Mouse (Mus musculus) myocyte (in vitro differentiated cells): ENCODE data around the gene Prkca. TPM values are rescaled to one million over a fixed set of nuclear protein-coding genes. Genes with fewer than 3 reads are reported as not detected.

ENCODE experiments used
- H3K27me3 ChIP-seq: one replicate; pipeline ENCODE4 v1.6.1; 2011; ENCODE audit not compliant: control insufficient read depth, insufficient read depth, insufficient read length
- H3K36me3 ChIP-seq: one replicate; pipeline ENCODE4 v1.6.1; 2011; ENCODE audit not compliant: control insufficient read depth, insufficient read depth
- H3K4me2 ChIP-seq: one replicate; pipeline ENCODE4 v1.6.1; 2011; ENCODE audit warnings: low read depth, control low read depth
- H3K4me3 ChIP-seq: one replicate; pipeline ENCODE4 v1.5.1; 2011; ENCODE audit warnings: mild to moderate bottlenecking, control low read depth, moderate library complexity
- H3K79me2 ChIP-seq: one replicate; pipeline ENCODE4 v1.6.1; 2011; ENCODE audit not compliant: control insufficient read depth, insufficient read depth
- H3ac ChIP-seq: one replicate; pipeline ENCODE4 v1.6.1; 2011; ENCODE audit not compliant: control insufficient read depth, insufficient read length
- CEBPB ChIP-seq: IDR thresholded peaks from 2 replicates; pipeline ENCODE4 v1.6.1; 2011; ENCODE audit warnings: mild to moderate bottlenecking, moderate library complexity; ENCODE audit not compliant: poor library complexity, insufficient read depth, severe bottlenecking
- E2F4 ChIP-seq: IDR thresholded peaks from one replicate; pipeline ENCODE4 v1.6.1; 2011; ENCODE audit warnings: mild to moderate bottlenecking, control low read depth, moderate library complexity; ENCODE audit not compliant: insufficient read depth
- MAX ChIP-seq: IDR thresholded peaks from one replicate; pipeline ENCODE4 v1.6.1; 2011; ENCODE audit warnings: low read depth, mild to moderate bottlenecking, control low read depth
- MYOD1 ChIP-seq, 3 experiments: IDR thresholded peaks; one replicate each; pipeline ENCODE4 v1.6.1; 2011; ENCODE audit warnings: control low read depth in 2 of 3, low read depth in 2 of 3, mild to moderate bottlenecking in 2 of 3, moderate library complexity in 1 of 3; ENCODE audit not compliant: insufficient read length in 2 of 3, control insufficient read depth in 1 of 3
- MYOG ChIP-seq, 3 experiments: IDR thresholded peaks; one replicate each; pipeline ENCODE4 v1.6.1; 2011; ENCODE audit warnings: control low read depth in 2 of 3, low read depth in 2 of 3, mild to moderate bottlenecking in 2 of 3; ENCODE audit not compliant: insufficient read length in 2 of 3, control insufficient read depth in 1 of 3, insufficient read depth in 1 of 3
- POLR2A ChIP-seq: IDR thresholded peaks from one replicate; pipeline ENCODE4 v1.6.1; 2011; ENCODE audit warnings: low read depth, mild to moderate bottlenecking, control low read depth, moderate library complexity; ENCODE audit not compliant: insufficient read length
- POLR2AphosphoS2 ChIP-seq: IDR thresholded peaks from one replicate; pipeline ENCODE4 v1.6.1; 2011; ENCODE audit warnings: low read depth, control low read depth; ENCODE audit not compliant: insufficient read length
- REST ChIP-seq: IDR thresholded peaks from one replicate; pipeline ENCODE4 v1.6.1; 2011; ENCODE audit warnings: mild to moderate bottlenecking, control low read depth, moderate library complexity; ENCODE audit not compliant: insufficient read depth, insufficient read length
- SRF ChIP-seq: IDR thresholded peaks from one replicate; pipeline ENCODE4 v1.6.1; 2011; ENCODE audit warnings: low read depth; ENCODE audit not compliant: control insufficient read depth, insufficient read length
- TCF12 ChIP-seq: IDR thresholded peaks from one replicate; pipeline ENCODE4 v1.6.1; 2011; ENCODE audit warnings: mild to moderate bottlenecking, control low read depth; ENCODE audit not compliant: poor library complexity, insufficient read depth, severe bottlenecking
- TCF3 ChIP-seq: IDR thresholded peaks from one replicate; pipeline ENCODE4 v1.6.1; 2011; ENCODE audit warnings: low read depth, control low read depth; ENCODE audit not compliant: insufficient read length
- USF1 ChIP-seq: IDR thresholded peaks from one replicate; pipeline ENCODE4 v1.6.1; 2011; ENCODE audit warnings: low read depth, mild to moderate bottlenecking, control low read depth, moderate library complexity
- polyA plus RNA-seq: library from polyadenylated mRNA; unstranded; fragments of >200 nt; fragmentation: generic; extraction: Trizol; gene quantifications from one replicate; pipeline ENCODE4 v1.2.1, GENCODE M21; 2012; ENCODE audit warnings: missing spikeins

Gene Prkca
- polyA plus RNA-seq, 1 experiment = 15.3 TPM

DNA sequence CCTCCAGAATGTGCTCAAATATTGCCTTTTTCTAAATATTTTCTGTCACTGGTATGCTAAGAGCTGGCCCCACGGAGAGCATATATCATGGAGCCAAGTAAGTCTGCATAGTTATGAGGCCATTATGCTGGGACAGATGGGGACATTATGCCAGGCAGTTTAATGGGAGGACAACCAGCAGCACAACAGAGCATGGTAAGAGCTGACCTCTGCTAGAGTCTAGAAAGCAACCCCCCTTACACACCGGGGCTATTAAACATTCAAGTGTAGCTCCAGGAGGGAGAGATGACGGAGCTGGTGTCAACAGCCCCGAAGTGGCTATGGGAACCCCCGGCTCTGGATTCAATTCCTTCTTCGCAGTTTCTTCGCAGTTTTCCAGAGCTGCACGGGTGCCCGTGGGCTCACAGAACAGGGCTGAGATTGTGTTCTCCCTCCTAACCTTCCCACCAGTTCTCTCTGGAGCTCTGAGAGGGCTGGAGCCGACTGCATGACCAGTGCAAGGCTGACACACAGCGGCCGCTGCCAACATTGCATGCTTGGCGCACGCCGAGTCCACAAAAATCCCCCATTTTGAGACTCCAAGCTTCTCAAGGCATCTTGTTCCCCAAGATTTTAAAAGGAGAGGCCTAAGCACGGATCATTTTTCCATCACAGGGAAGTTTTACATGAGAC lies 361.4 kb downstream of the Prkca start:
- Histone ChIP-seq H3ac (no peak overlapping the region), H3K79me2 (no peaks in the 10 kb centered on the region), H3K36me3 (peaks cover 11% of the 10 kb centered on the region), H3K27me3 (no peaks in the 10 kb centered on the region), H3K4me2 (no peak overlapping the region), H3K4me3 (no peak overlapping the region)
- no peak for TF ChIP-seq CEBPB

DNA sequence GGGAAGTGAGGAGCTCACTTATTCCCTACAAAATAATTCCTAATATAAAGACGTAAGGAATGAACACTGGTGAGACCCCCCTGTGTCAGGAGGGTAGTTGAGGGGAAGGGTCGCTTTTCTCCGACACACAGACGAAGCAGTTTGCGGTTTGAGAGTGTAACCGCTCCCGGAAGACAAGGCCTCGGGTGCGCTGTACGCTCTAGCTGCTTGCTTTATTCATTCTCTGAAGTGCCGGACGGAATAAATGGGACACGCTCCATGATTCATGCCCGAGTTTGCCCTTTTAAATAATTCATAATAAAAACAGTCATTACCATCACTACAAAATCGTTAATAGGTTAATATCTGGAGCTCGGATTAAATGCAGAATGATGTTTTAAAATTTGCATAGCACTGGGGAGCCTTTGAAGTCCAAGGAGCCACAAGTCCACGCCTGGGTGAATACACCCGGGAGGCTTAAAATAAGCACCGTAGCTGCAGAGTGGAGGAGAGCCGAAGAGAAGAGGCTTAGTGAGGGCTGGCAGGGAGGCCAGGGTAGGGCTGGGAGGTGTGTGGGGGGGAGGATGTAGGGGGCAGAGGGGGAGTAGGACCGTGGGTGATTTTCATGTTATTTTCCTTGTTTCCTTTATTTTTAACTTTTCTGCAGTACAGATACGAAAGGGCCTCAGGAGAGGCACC lies 364.1 kb downstream of the Prkca start:
- peaks cover 8% of the 10 kb centered on the region for H3K36me3 ChIP-seq
- no peaks in the 10 kb centered on the region for H3K79me2 ChIP-seq
- H3K4me3 ChIP-seq = no peak overlapping the region
- TF ChIP-seq E2F4 (no peak), POLR2A (no peak), TCF12 (no peak), REST (no peak), MAX (no peak), SRF (no peak)
- no peak overlapping the region for H3ac ChIP-seq
- H3K27me3 ChIP-seq = no peaks in the 10 kb centered on the region
- no peak overlapping the region for H3K4me2 ChIP-seq

DNA sequence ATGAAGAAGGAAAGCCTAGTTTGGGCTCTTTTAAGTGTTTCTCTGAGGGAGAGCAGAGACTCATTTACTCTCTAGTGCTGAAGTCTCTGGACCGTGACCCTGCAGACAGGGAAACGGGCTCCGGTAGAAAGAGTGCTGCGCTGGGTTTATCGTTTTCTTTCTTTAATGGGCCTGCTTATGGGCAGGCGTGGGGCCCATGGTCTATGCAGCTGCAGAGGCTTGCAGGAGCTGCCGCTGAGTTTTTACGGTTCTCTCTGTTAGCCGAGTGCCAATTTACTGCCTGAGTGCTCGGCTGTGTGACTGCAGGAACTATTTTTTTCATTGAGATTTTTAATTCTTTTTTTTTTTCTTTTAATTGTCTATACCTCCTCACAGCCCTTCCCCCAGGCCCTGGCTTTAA lies 373.8 kb downstream of the Prkca start:
- TF ChIP-seq CEBPB (no peak), MAX (no peak), MYOG (IDR thresholded peaks at IDR 0.05; ENCODE audit: control insufficient read depth in 1 of 3, insufficient read depth in 1 of 3, insufficient read length in 2 of 3, low read depth in 2 of 3) (no peak), MYOD1 (IDR thresholded peaks at IDR 0.05; ENCODE audit: control insufficient read depth in 1 of 3, insufficient read length in 2 of 3, low read depth in 2 of 3) (no peak), SRF (no peak), TCF12 (no peak), USF1 (no peak), POLR2A (no peak), REST (no peak), POLR2AphosphoS2 (no peak), E2F4 (no peak), TCF3 (no peak)
- Histone ChIP-seq H3K27me3 (no peaks in the 10 kb centered on the region), H3K4me3 (no peak overlapping the region), H3K79me2 (no peaks in the 10 kb centered on the region), H3K36me3 (no peaks in the 10 kb centered on the region), H3ac (no peak overlapping the region), H3K4me2 (no peak overlapping the region)

DNA sequence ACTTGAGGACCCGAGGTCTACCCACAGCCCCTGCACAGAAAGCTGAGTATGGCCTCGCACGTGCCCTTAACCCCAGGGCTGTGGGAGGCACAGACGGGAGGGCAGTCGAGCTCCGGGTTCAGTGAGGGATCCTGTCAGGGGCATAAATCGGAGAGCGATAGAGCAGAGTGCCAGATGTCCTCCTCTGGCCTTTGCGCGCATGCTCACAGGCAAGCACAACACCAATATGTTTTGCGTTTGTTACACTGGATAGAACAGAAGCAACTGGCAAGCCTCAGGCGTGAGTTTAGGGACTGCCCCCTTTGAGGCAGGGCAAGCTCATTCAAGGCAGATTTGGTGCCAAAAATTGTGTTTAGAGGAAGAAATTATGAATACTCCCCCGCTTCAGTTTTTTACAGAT lies 375.6 kb downstream of the Prkca start:
- Histone ChIP-seq H3K4me2 (no peak overlapping the region), H3K36me3 (no peaks in the 10 kb centered on the region)
- TF ChIP-seq MAX (no peak), CEBPB (no peak), E2F4 (no peak), POLR2A (no peak), SRF (no peak), TCF12 (no peak), MYOD1 (IDR thresholded peaks at IDR 0.05; ENCODE audit: control insufficient read depth in 1 of 3, insufficient read length in 2 of 3, low read depth in 2 of 3) (no peak), TCF3 (no peak), MYOG (IDR thresholded peaks at IDR 0.05; ENCODE audit: control insufficient read depth in 1 of 3, insufficient read depth in 1 of 3, insufficient read length in 2 of 3, low read depth in 2 of 3) (no peak), USF1 (no peak), POLR2AphosphoS2 (no peak), REST (no peak)

DNA sequence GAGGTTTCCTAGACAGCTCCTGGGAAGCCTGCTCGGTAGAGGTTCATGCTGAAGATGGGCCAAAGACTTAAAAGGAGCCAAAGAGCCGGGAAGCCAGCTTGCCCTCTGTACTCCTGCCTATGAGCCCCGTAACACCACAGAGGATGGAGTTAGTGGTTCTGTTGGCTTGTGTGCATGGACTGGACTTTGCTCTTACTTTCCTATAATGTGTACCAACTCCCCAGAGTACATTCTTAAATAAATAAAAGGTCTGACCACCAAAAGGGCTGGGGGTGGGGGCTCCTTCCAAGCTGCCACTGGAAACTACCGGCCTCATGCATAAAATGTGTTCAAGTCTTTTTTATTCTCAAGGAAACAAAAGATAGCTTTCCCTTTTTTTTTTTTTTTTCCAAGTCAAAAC lies 377.5 kb downstream of the Prkca start:
- Histone ChIP-seq H3K79me2 (no peaks in the 10 kb centered on the region), H3K4me3 (no peak overlapping the region), H3K4me2 (no peak overlapping the region)

More for the DNA sequence above, 375.6 kb downstream of the Prkca start:
- H3K27me3 ChIP-seq = no peaks in the 10 kb centered on the region
- H3ac ChIP-seq = no peak overlapping the region
- H3K4me3 ChIP-seq = no peak overlapping the region
- no peaks in the 10 kb centered on the region for H3K79me2 ChIP-seq

More for the DNA sequence above, 377.5 kb downstream of the Prkca start:
- peaks cover 4% of the 10 kb centered on the region for H3K36me3 ChIP-seq
- TF ChIP-seq MYOG (IDR thresholded peaks at IDR 0.05; ENCODE audit: control insufficient read depth in 1 of 3, insufficient read depth in 1 of 3, insufficient read length in 2 of 3, low read depth in 2 of 3) = no peak
- TF ChIP-seq REST = no peak
- no peak for TF ChIP-seq POLR2AphosphoS2
- TF ChIP-seq MYOD1 (IDR thresholded peaks at IDR 0.05; ENCODE audit: control insufficient read depth in 1 of 3, insufficient read length in 2 of 3, low read depth in 2 of 3) = no peak
- TF ChIP-seq CEBPB = no peak
- TF ChIP-seq TCF12 = no peak
- TF ChIP-seq TCF3 = no peak
- no peak for TF ChIP-seq USF1
- TF ChIP-seq E2F4 = no peak
- TF ChIP-seq SRF = no peak
- H3ac ChIP-seq = no peak overlapping the region
- H3K27me3 ChIP-seq = no peaks in the 10 kb centered on the region
